Mouse (Mus musculus): ENCODE data around the gene Apol10a. TPM values are rescaled to one million over a fixed set of nuclear protein-coding genes. Genes with fewer than 3 reads are reported as not detected.
"Not testable (repeated sequence)": the region's sequence is repeated elsewhere in the genome, so short reads cannot be mapped to it uniquely, and the experiment has no call there.

The Apol10a gene
- polyA plus RNA-seq, 1 experiment from 2014 or later, result not detected

DNA sequence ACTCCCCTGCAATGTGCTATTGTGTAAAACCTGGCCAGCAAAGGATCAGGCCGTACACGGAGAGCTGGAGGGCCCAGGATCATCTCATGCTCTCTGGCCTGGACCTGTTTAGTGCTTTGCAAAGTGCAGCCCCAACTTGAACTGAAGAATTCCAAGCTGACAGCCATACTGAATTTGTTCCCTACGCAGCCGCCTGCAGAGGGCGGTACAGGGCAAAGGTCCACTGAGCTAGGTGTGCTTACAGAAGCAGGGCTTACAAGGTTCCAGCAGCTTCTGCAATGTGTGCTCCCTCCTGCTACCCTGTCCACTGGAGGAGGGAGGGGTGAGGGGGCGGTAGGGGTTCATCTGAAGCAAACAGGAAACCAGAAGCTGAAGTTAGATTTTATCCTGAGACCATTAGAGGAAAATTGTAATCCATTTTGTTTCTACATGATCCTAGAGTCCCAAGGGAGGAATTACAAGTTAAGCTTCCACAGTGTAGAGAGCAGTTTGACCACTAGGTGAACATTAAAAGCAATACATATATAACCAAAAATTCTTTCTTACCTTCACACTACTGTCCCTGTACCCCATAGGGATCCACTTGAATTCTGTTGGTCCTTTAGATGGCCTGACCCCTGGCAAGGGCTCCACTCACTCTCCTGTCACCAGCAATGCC lies 46.5 kb downstream of the Apol10a start:
- H3K4me3 ChIP-seq; H3K9ac ChIP-seq; H3K36me3 ChIP-seq (ENCODE audit: poor library complexity, severe bottlenecking); H3K27ac ChIP-seq; H3K9me3 ChIP-seq (replicated peaks); H3K27me3 ChIP-seq; ATAC-seq; H3K4me1 ChIP-seq; H3K4me2 ChIP-seq: not testable (repeated sequence)
- WGBS, result 15% methylated on average over 6 of the region's 6 CpGs

DNA sequence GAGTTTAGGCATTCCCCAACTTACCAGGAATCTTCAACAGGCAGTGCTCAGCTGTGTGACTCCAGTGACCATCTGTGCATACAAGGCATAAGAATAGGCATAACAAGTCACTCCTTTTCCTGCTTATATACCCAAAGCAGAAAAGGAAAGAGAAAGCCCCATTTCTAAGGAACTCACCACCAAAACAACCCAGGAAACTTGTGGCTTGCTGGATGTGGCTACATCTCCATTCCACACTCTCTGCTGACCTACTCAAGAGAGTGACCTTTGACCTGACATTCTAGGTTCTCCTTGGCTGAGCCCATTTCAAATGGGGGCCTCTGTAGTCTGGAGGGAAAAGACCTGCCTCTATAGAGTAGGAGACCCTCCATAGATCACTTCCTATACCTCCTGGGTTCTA lies 56.4 kb downstream of the Apol10a start, which contains the start of gene Apol7c:
Gene Apol7c, minus strand, starts transcription at position 101 of the 400 bp plus-strand sequence.
- Histone ChIP-seq H3K4me1 (no peaks in the 10 kb centered on the region), H3K4me2 (no peak within 1 kb of the TSS), H3K9ac (no peak within 1 kb of the TSS), H3K4me3 (no peak within 1 kb of the TSS), H3K9me3 (replicated peaks) (no peaks in the 10 kb centered on the region), H3K27ac (no peak within 1 kb of the TSS), H3K27me3 (no peaks in the 10 kb centered on the region), H3K36me3 (ENCODE audit: poor library complexity, severe bottlenecking) (no peaks in the 10 kb centered on the region)
- no peak for ATAC-seq

DNA sequence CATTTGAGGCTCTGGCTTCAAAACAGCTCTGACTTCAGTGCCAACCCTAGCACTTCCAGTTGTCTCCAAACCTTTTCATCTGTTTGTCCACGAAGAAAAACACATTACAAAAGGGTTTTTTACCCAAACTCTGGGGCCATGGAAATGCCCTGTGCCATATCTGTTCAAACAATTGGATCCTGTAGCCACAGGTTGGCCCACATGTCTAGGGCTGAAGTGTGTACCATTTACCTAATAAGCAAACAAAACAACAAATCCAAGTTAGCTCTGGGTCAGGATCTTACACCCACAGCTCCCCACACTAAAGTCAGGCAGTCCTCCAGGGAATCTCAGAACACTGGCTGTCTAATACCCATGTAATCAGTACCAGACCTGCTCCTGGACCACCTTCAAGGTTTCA lies 62.4 kb downstream of the Apol10a start:
- H3K36me3 ChIP-seq (ENCODE audit: poor library complexity, severe bottlenecking); H3K27me3 ChIP-seq; H3K4me2 ChIP-seq; ATAC-seq; H3K9ac ChIP-seq; H3K27ac ChIP-seq; H3K4me3 ChIP-seq; H3K4me1 ChIP-seq; H3K9me3 ChIP-seq (replicated peaks): not testable (repeated sequence)
- 56% methylated on average over 1 of the region's 1 CpGs for WGBS

Other genes with a start within 250 kb of the Apol10a start
- 116 and 122 TPM in 2 replicates for gene Rbfox2, start 170.0 kb upstream of the Apol10a start, polyA plus RNA-seq (2015; fragmentation: Nextera tagmentation; extraction: Ambion mirVana)
- gene Apol7a, start 77.9 kb upstream of the Apol10a start, polyA plus RNA-seq (2015; fragmentation: Nextera tagmentation; extraction: Ambion mirVana), result not detected in 2 replicates
- not detected in 2 replicates for gene Apol9a, start 65.9 kb upstream of the Apol10a start, polyA plus RNA-seq (2015; fragmentation: Nextera tagmentation; extraction: Ambion mirVana)
- gene Apol7b, start 29.6 kb upstream of the Apol10a start, polyA plus RNA-seq (2015; fragmentation: Nextera tagmentation; extraction: Ambion mirVana), result not detected in 2 replicates
- not detected in 2 replicates for gene Apol11a, start 31.2 kb downstream of the Apol10a start, polyA plus RNA-seq (2015; fragmentation: Nextera tagmentation; extraction: Ambion mirVana)
- not detected in 2 replicates for gene Apol7c, start 56.3 kb downstream of the Apol10a start, polyA plus RNA-seq (2015; fragmentation: Nextera tagmentation; extraction: Ambion mirVana)
- not detected in 2 replicates for gene 1700025B11Rik, start 84.8 kb downstream of the Apol10a start, polyA plus RNA-seq (2015; fragmentation: Nextera tagmentation; extraction: Ambion mirVana)
- gene Apol10b, start 119.1 kb downstream of the Apol10a start, polyA plus RNA-seq (2015; fragmentation: Nextera tagmentation; extraction: Ambion mirVana), result 0.09 TPM in 1 of 2 replicates, not detected in the other
- gene Gm36245, start 122.2 kb downstream of the Apol10a start, polyA plus RNA-seq (2015; fragmentation: Nextera tagmentation; extraction: Ambion mirVana), result not detected in 2 replicates
- 0.11 TPM in 1 of 2 replicates, not detected in the other for gene Apol11b, start 166.2 kb downstream of the Apol10a start, polyA plus RNA-seq (2015; fragmentation: Nextera tagmentation; extraction: Ambion mirVana)
- gene Apol7e, start 221.8 kb downstream of the Apol10a start, polyA plus RNA-seq (2015; fragmentation: Nextera tagmentation; extraction: Ambion mirVana), result not detected in 2 replicates